ENCODE assay signal across 17 mouse cellular contexts in the genomic region with DNA sequence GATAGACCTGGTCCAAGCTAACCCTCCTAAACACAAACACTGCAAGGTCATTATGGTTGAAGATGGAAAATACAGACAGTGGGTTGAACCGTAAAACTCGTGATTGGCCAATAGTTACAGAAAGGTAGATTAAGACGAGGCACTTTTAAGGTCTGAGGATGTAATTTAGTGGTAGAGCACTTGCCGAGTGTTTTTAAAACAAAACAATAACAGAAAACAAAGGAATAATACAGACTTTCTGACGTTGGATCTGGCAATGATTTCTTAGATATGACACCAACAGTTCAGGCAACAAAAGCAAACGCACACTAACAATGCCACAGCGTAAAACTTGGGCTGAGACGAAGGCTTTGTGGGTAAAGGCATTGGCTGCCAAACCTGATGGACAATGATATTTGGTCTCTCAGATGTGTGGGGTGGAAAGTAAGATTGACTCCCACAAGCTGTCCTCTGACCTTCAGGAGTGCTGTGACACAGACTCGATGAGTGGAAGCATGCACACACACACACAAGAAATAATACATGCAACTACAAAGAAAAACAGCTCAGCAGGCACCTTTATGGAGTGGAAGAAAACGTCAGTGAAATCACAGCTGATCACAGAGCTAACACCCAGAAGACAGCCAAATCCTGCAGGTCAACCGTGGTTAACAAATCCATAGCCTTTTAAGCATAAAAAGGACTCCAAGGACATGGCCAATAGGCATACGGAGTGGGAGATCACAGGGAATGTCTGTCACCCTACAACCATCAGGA. TPM values are rescaled to one million over a fixed set of nuclear protein-coding genes. Genes with fewer than 3 reads are reported as not detected.
DNase-seq lines count a peak whose midpoint lies in the region; ATAC-seq lines count a peak whose summit lies in the region.
"Had no signal": no experiment of that assay in that cellular context is flagged by ENCODE, and none has a peak within 500 bp of the region (broad histone marks: within the 10 kb centered on the region; RNA-seq: fewer than 3 reads in every experiment).

No protein-coding gene starts in this region.

- H3K27ac ChIP-seq in hindbrain, embryonic 10.5 days: peak overlapping the region; percentile 50; the same call in 1 of the 2 replicates
- no peak overlapping the region for H3K27ac ChIP-seq in hindbrain, embryonic 12.5 days
- H3K27ac ChIP-seq: embryonic facial prominence, embryonic 10.5 days; hindbrain, embryonic 15.5 days; liver, embryonic 13.5 days; midbrain, embryonic 15.5 days; neural tube, embryonic 12.5 days had no signal

- H3K36me3 ChIP-seq in hindbrain, embryonic 10.5 days: no peaks in the 10 kb centered on the region
- no peaks in the 10 kb centered on the region for H3K36me3 ChIP-seq in hindbrain, embryonic 12.5 days
- H3K36me3 ChIP-seq: embryonic facial prominence, embryonic 10.5 days; heart, embryonic 13.5 days; hindbrain, embryonic 15.5 days; liver, embryonic 13.5 days; midbrain, embryonic 15.5 days; neural tube, embryonic 12.5 days had no signal

- no peaks in the 10 kb centered on the region for H3K27me3 ChIP-seq in hindbrain, embryonic 10.5 days (ENCODE audit: insufficient read depth, poor library complexity, severe bottlenecking)
- H3K27me3 ChIP-seq in hindbrain, embryonic 12.5 days: no peaks in the 10 kb centered on the region
- H3K27me3 ChIP-seq: heart, embryonic 13.5 days; hindbrain, embryonic 15.5 days; liver, embryonic 13.5 days; midbrain, embryonic 15.5 days; neural tube, embryonic 12.5 days had no signal

- no peak for DNase-seq in hindbrain, embryonic 10.5 days (ENCODE audit: low spot score)
- peak; percentile 39 for DNase-seq in 3134 (ENCODE audit: extremely low read depth, insufficient read length, low spot score)
- DNase-seq in 3T3-L1 (ENCODE audit: low read depth, low spot score): peak; percentile 68
- DNase-seq in adrenal gland, postnatal 36 days: peak; percentile 16 to 27
- no peak for DNase-seq in cerebellum, postnatal 36 days
- DNase-seq: cerebellum, postnatal 10 days; layer of hippocampus, adult 9-11 months; liver, embryonic 13.5 days; lung, postnatal 14 days; thymus, postnatal 14 days had no signal

- no peak overlapping the region for H3K9ac ChIP-seq in hindbrain, embryonic 12.5 days
- H3K9ac ChIP-seq: hindbrain, embryonic 15.5 days; liver, embryonic 13.5 days; midbrain, embryonic 15.5 days; neural tube, embryonic 12.5 days had no signal

- H3K4me1 ChIP-seq in hindbrain, embryonic 10.5 days (replicated peaks): peaks cover 53% of the 10 kb centered on the region
- H3K4me1 ChIP-seq in hindbrain, embryonic 12.5 days: peaks cover 20% of the 10 kb centered on the region

- ATAC-seq in hindbrain, embryonic 12.5 days (ENCODE audit: low FRiP score): no peak
- no peak for ATAC-seq in erythroblast, adult 5-6 weeks (replicated peaks; ENCODE audit: low FRiP score, poor library complexity, severe bottlenecking)
- ATAC-seq: midbrain, embryonic 15.5 days had no signal

- H3K9me3 ChIP-seq in hindbrain, embryonic 10.5 days: no peaks in the 10 kb centered on the region
- no peaks in the 10 kb centered on the region for H3K9me3 ChIP-seq in hindbrain, embryonic 12.5 days (replicated peaks)
- H3K9me3 ChIP-seq: embryonic facial prominence, embryonic 10.5 days; heart, embryonic 13.5 days; hindbrain, embryonic 15.5 days; liver, embryonic 13.5 days; midbrain, embryonic 15.5 days; neural tube, embryonic 12.5 days had no signal

- no peak overlapping the region for H3K4me3 ChIP-seq in hindbrain, embryonic 10.5 days
- H3K4me3 ChIP-seq in hindbrain, embryonic 12.5 days: no peak overlapping the region
- H3K4me3 ChIP-seq: embryonic facial prominence, embryonic 10.5 days; heart, embryonic 13.5 days; hindbrain, embryonic 15.5 days; liver, embryonic 13.5 days; midbrain, embryonic 15.5 days; neural tube, embryonic 12.5 days had no signal

- H3K4me2 ChIP-seq in hindbrain, embryonic 12.5 days (replicated peaks): no peak overlapping the region
- H3K4me2 ChIP-seq: heart, embryonic 13.5 days; hindbrain, embryonic 15.5 days; liver, embryonic 13.5 days; midbrain, embryonic 15.5 days; neural tube, embryonic 12.5 days had no signal

- 82% methylated on average over 12 of the region's 12 CpGs for WGBS in hindbrain, embryonic 10.5 days
- WGBS in hindbrain, embryonic 12.5 days: 78% methylated on average over 12 of the region's 12 CpGs

RNA-seq across cellular contexts. Expression of gene Frmd8, which starts 36.8 kb away (rescaled TPM):
- 37.2 and 37.8 TPM in 2 replicates for polyA plus RNA-seq in hindbrain, embryonic 10.5 days (2016; fragmentation: Nextera tagmentation; extraction: Ambion mirVana)
- 28.7 and 29.9 TPM in 2 replicates for polyA plus RNA-seq in hindbrain, embryonic 12.5 days (2016; fragmentation: Nextera tagmentation; extraction: Ambion mirVana)
- total RNA-seq in adrenal gland, postnatal 36 days (2021): 10 to 100 TPM; 35.5 to 52.6 TPM
- 5.4 and 6.0 TPM in 2 replicates for total RNA-seq in erythroblast, adult 5-6 weeks (2015; ENCODE audit: low replicate concordance)
- total RNA-seq in erythroblast, adult 5-6 weeks (2017; ENCODE audit: low replicate concordance): 4.2 and 6.8 TPM in 2 replicates

RNA-seq across cellular contexts. Expression of gene Slc25a45, which starts 39.3 kb away (rescaled TPM):
- polyA plus RNA-seq in hindbrain, embryonic 10.5 days (2016; fragmentation: Nextera tagmentation; extraction: Ambion mirVana): 2.8 TPM in 2 replicates
- 2.0 and 2.2 TPM in 2 replicates for polyA plus RNA-seq in hindbrain, embryonic 12.5 days (2016; fragmentation: Nextera tagmentation; extraction: Ambion mirVana)
- total RNA-seq in adrenal gland, postnatal 36 days (2021): 10 to 100 TPM in 1 of 2 experiments, 1 to 10 TPM in 1; 9.4 to 33.2 TPM
- 14.0 and 14.6 TPM in 2 replicates for total RNA-seq in erythroblast, adult 5-6 weeks (2015; ENCODE audit: low replicate concordance)
- 10.0 and 11.3 TPM in 2 replicates for total RNA-seq in erythroblast, adult 5-6 weeks (2017; ENCODE audit: low replicate concordance)

RNA-seq across cellular contexts. Expression of gene Tigd3, which starts 55.6 kb away (rescaled TPM):
- polyA plus RNA-seq in hindbrain, embryonic 10.5 days (2016; fragmentation: Nextera tagmentation; extraction: Ambion mirVana): 9.9 and 11.3 TPM in 2 replicates
- 11.0 and 11.3 TPM in 2 replicates for polyA plus RNA-seq in hindbrain, embryonic 12.5 days (2016; fragmentation: Nextera tagmentation; extraction: Ambion mirVana)
- total RNA-seq in adrenal gland, postnatal 36 days (2021): 1 to 10 TPM in 1 of 2 experiments, under 1 TPM in 1; 0.92 to 1.4 TPM
- total RNA-seq in erythroblast, adult 5-6 weeks (2015; ENCODE audit: low replicate concordance): 0.38 and 1.0 TPM in 2 replicates
- total RNA-seq in erythroblast, adult 5-6 weeks (2017; ENCODE audit: low replicate concordance): 3.1 and 6.1 TPM in 2 replicates

Comparison
In these comparisons a context has a peak if more than half of its experiments do, and no peak if none do; other contexts are left out.
1. DNase-seq: peak in 3134 (single experiment), 3T3-L1 (single experiment) and adrenal gland, postnatal 36 days (2 of 2); none in hindbrain, embryonic 10.5 days (single experiment) and cerebellum, postnatal 36 days (0 of 2).
2. RNA of gene Frmd8, which starts 36.8 kb away (total RNA-seq): 35.5 to 52.6 TPM in adrenal gland, postnatal 36 days; 4.2 to 6.8 TPM in erythroblast, adult 5-6 weeks; every median in the first group is over 4 times any median in the second.